Mouse (Mus musculus): ENCODE results near the gene Gm28079. TPM values are rescaled to one million over a fixed set of nuclear protein-coding genes. Genes with fewer than 3 reads are reported as not detected.

The Gm28079 gene
- not detected in 2 replicates for polyA plus RNA-seq (2012; rRNA removed; ENCODE audit: low replicate concordance)

DNA sequence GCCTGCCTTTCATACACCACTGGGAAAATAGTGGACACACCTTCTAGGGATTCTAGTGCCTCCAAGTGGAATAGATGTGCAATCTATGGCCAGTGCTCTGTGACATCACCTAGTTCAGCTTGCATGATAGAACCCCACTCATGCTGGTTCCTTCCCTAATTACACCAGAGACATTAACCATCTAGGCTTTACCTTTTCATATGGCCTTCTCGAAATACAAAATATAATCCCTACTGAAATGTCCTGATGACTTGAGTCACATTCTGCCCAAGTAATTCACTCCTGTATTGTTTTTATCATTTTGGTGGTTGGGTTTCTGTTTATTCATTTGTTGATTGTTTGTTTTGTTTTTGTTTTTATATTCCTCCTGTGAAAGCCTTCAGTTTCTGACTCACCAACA is at the start of gene Gm28079:
Gene Gm28079, minus strand, starts transcription at position 101 of the 400 bp plus-strand sequence.

Measured in subcutaneous adipose tissue, adult 2 months (tissue).